Mouse (Mus musculus) adrenal gland, adult 18-20 months (tissue): Measurements from ENCODE around the gene E2f3. TPM values are rescaled to one million over a fixed set of nuclear protein-coding genes. Genes with fewer than 3 reads are reported as not detected.
A peak's percentile ranks its signal among the peaks of the same experiment; 100 is the strongest.

Source experiments
- DNase-seq, 2 experiments: peaks; one replicate each; pipeline ENCODE4 v3.0.0; 2021 to 2022; ENCODE audit warnings: low spot score in 2 of 2
- total RNA-seq, 2 experiments: library from RNA; stranded (reverse); gene quantifications; 1 replicate in 1 of 2; 2 replicates in 1 of 2; pipeline ENCODE4 v1.2.3; 2021

Gene E2f3
- total RNA-seq, 2 experiments from 2014 or later, result 6.7 to 10.6 TPM

DNA sequence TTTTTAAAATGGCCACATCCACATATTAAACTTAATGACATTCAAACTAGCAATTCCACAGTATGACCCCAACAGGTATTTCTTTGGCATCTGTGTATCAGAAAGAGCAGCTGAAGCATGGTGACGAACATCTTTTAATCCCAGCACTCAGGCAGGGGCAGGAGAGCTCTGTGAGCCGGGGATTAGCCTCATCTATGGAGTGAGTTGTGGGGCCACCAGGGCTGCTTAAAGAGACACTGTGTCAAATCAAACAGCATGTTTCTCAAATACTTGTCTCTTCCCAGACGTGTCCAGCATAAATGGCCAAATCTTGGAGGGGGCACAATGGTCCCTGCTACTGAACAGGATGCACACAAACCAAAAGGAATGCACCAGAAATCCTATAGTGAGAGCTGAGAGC, 59.7 kb downstream of the E2f3 start:
- DNase-seq, result no peak

DNA sequence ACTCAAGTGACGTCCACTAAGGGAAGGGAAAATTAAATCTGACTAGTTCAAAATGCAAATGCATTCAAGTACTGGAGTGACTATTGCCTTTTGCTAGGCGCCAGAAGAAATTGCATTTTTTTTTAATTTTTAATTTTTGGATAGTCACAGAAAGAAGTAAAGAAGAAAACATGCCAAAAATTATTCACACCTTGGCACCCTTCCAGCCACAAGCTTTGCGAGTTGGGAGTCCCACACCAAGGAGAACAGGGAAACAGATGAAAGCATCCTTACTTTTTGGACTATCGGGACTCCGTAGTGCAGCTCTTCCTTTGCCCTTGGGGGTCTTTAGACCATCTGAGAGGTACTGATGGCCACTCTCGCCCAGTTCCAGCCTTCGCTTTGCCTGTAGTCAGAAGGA, 66.0 kb downstream of the E2f3 start:
- no peak for DNase-seq

DNA sequence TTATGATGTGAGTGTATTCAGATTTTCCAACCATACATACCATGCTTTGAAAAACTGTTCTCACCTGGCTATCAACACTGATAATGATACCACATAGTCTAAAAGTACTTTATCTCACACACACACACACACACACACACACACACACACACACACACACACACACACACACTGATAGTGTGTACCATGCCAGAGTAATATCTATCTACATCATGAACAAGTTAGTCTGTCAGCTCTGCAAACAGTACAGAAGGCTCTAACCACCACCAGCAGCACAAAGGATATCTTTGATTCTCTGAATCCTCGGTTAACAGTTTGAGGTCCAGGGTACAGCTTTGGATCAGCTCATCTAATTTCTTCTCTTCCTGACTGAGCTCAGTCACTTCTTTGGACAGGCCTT, 69.3 kb downstream of the E2f3 start:
- DNase-seq, result no peak

- no peak for DNase-seq
These were observed 72.3 kb downstream of the E2f3 start for GRCm38 (mm10) chr13:29913606-29914005.

DNA sequence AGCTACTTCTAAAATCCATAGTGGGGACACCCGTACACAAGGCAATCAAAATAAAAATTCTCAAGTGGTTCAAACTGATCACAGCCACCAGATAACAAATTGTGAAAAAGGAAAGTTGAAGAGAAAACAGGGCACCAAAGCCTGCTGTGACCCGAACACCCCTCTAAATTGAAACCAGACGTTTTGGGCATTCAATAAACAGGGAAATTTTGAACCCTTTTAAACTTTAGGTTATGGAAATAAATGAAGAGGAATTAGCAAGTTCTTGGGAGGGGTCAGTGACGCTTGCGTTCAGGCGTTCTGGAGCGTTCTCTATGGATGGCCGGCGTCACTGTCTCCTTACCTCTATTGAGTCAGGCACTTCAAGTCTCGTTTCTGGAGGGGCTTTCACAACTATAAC, 72.8 kb downstream of the E2f3 start:
- no peak for DNase-seq

- no peak for DNase-seq
These were observed 73.6 kb downstream of the E2f3 start for GRCm38 (mm10) chr13:29912251-29912650.

- no peak for DNase-seq
These were observed 74.7 kb downstream of the E2f3 start for GRCm38 (mm10) chr13:29911141-29911540.

DNA sequence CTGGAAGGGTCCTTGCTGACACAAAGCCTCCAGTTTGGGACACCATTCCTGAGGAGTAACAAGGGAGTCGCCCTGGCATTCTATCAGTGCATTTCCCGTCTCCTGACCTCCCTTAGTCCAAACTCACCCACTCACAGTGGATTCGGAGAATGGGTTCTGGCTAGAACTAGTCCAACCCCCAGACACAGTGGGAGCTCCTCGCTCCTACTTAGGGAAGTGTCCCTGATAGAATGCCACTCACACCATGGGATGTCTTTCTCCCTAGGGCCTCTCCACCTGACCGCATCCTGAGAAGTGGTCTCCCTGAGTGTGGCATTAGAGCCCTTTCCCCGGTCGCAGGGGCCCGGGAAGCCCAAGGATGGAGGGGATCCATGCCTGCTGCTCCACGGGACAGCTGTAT, 77.4 kb downstream of the E2f3 start:
- DNase-seq, result no peak

DNA sequence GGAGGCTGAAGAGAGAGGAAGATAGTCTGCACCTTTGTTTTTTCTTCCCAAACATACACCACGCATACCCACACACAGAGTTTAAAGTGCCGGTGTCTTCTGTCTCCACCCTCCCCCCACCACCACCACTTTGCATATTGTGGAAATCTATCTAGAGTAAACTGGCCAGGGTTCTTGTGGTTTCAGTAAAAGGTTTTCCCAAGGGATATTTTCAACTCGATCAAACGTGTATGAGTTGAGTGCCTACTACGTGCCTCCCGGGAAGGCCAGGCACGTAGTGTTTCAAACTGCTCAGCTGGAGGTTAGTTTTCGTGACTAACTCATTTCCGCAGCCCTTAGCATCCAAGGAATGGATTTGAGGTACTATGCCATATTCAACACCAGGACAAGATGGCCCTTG, 77.9 kb downstream of the E2f3 start:
- DNase-seq, result no peak

DNA sequence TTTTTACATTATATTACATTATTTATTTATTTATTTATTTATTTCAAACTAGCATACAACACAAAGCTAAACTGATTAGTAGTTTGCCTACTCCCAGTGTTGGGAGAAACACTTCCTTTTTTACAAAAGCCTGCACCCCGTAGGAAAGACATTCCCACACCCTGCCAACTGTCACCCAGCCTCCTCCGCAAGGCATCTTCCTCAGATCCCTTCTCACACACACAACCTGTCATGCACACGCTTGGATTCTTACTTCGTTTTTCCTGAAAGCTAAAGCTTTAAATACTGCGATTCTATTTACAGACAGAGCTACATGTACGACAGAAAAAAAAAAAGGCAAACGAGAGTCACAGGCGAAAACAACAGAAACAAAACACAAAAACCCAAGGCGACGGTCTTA, 79.1 kb downstream of the E2f3 start:
- no peak for DNase-seq

GRCm38 (mm10) chr13:29903341-29903740, 82.5 kb downstream of the E2f3 start:
- DNase-seq, result no peak

GRCm38 (mm10) chr13:29902676-29903075, 83.2 kb downstream of the E2f3 start:
- no peak for DNase-seq

GRCm38 (mm10) chr13:29901641-29902040, 84.2 kb downstream of the E2f3 start:
- DNase-seq, result no peak

DNA sequence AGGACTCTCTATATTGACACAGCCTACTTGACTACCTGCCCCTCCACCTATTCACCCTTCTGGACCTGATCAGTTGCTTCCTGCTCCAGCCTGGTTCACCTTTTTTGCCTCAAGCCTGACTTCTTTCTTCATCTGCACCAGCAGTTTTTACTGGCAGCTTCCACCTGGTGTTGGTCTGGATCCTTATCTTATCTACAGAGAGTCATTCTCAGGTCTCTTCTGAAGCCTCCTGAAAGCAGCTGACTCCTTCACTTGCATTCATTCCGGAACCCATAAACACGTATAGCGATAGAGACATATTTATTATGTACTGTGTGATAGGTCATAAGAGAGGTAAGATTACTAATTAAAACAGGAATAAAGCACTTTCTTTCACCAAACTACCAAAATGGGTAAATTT, 119.1 kb downstream of the E2f3 start:
- DNase-seq, result no peak

GRCm38 (mm10) chr13:29864331-29864730, 121.5 kb downstream of the E2f3 start:
- no peak for DNase-seq

- no peak for DNase-seq
These were observed 125.8 kb downstream of the E2f3 start for GRCm38 (mm10) chr13:29860087-29860486.

DNA sequence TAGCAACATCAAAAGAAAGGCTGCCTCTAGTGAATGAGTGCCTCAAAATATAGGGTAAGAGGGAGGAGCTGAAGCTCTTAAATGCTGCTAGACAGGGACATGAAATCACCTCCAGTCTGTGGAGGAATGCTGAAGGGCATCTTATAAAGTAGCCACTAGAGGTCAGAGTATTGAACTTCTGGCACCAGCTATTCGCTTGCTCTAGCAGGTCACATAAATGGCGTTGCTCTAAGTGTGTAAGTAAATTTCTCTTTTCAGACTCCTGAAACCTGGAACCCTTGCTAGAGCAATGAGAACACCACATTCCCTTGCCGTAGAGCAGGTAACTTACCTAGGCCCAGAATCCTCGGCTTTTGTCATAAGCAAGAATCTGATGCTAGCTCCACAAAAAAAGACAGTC, 128.4 kb downstream of the E2f3 start:
- DNase-seq, result peak in 1 of 2 experiments; percentile 4

Other genes starting within 250 kb of the E2f3 start
- gene Cdkal1, start 130.4 kb downstream of the E2f3 start, total RNA-seq, result 10 to 100 TPM; 20.9 to 22.0 TPM
- 1 to 10 TPM; 2.4 to 2.9 TPM for gene Mboat1, start 150.4 kb upstream of the E2f3 start, total RNA-seq